Comparison of ENCODE assay signal across 8 mouse cellular contexts in the genomic region with DNA sequence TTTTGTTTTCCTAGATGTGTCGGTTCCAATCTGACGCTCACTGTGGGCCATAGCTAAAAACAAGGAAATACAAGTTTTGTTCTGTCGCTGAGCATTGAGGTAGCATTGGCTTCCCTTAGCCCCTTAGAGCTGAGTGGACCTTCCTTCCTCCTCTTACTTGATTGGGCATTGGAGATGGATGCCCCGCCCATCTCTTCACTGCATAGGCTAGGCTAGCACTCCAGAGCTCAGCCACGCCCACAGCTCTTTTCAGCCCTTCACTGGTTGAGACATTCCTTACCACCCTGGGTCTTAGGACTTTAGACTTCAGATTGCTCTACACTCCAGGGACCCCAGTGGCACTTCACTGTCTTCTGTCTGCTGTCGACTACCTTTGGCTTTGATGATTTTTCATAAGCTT.
DNase-seq lines count a peak whose midpoint lies in the region; ATAC-seq lines count a peak whose summit lies in the region.

No protein-coding gene starts in this region.

- peak overlapping the region; percentile 51 for H3K4me3 ChIP-seq in heart, embryonic 10.5 days
- H3K4me3 ChIP-seq in forebrain, embryonic 15.5 days, result no peak overlapping the region

- H3K36me3 ChIP-seq in heart, embryonic 10.5 days, result no peaks in the 10 kb centered on the region
- no peaks in the 10 kb centered on the region for H3K36me3 ChIP-seq in forebrain, embryonic 15.5 days

- peak; percentile 91 for DNase-seq in heart, embryonic 10.5 days (ENCODE audit: low spot score)
- no peak for DNase-seq in heart, postnatal 25 days (ENCODE audit: low spot score)
- peak; percentile 18 for DNase-seq in kidney, adult 9 months
- DNase-seq in lung, postnatal 10 days, result peak; percentile 85
- DNase-seq in spleen, postnatal 36 days (ENCODE audit: low spot score in 2 of 2), result peak; percentile 48 to 57
- no peak for DNase-seq in cerebellum, postnatal 36 days

- H3K27ac ChIP-seq in heart, embryonic 10.5 days, result peak overlapping the region; percentile 42; the same call in 1 of the 2 replicates
- H3K27ac ChIP-seq in forebrain, embryonic 15.5 days (replicated peaks), result no peak overlapping the region

- peak; percentile 66 for ATAC-seq in forebrain, embryonic 15.5 days (replicated peaks)
- ATAC-seq in frontal cortex, adult (ENCODE audit: low TSS enrichment), result no peak

- no peaks in the 10 kb centered on the region for H3K27me3 ChIP-seq in heart, embryonic 10.5 days (ENCODE audit: insufficient read depth, poor library complexity, severe bottlenecking)
- 0 out of 2 replicates have a peak, but pooled peaks cover 3% of the 10 kb centered on the region for H3K27me3 ChIP-seq in forebrain, embryonic 15.5 days

- H3K9ac ChIP-seq in forebrain, embryonic 15.5 days (replicated peaks), result no peak overlapping the region

- peak overlapping the region; percentile 18 for H3K4me2 ChIP-seq in forebrain, embryonic 15.5 days (replicated peaks)

- WGBS in heart, embryonic 10.5 days, result 10% methylated on average over 6 of the region's 6 CpGs
- WGBS in forebrain, embryonic 15.5 days, result 9% methylated on average over 6 of the region's 6 CpGs

- no peaks in the 10 kb centered on the region for H3K9me3 ChIP-seq in heart, embryonic 10.5 days
- H3K9me3 ChIP-seq in forebrain, embryonic 15.5 days, result no peaks in the 10 kb centered on the region

- peaks cover 41% of the 10 kb centered on the region for H3K4me1 ChIP-seq in heart, embryonic 10.5 days
- peaks cover 35% of the 10 kb centered on the region for H3K4me1 ChIP-seq in forebrain, embryonic 15.5 days

- intact Hi-C loops in heart, postnatal 25 days (cut with DNase I), result no loop called here

Comparison
In these comparisons a context has a peak if more than half of its experiments do, and no peak if none do; other contexts are left out.
1. DNase-seq: peak in heart, embryonic 10.5 days (single experiment), kidney, adult 9 months (single experiment), lung, postnatal 10 days (single experiment) and spleen, postnatal 36 days (2 of 2); none in heart, postnatal 25 days (single experiment) and cerebellum, postnatal 36 days (0 of 2).